Mouse (Mus musculus): Measurements from ENCODE around the gene Hnrnpm.

DNA sequence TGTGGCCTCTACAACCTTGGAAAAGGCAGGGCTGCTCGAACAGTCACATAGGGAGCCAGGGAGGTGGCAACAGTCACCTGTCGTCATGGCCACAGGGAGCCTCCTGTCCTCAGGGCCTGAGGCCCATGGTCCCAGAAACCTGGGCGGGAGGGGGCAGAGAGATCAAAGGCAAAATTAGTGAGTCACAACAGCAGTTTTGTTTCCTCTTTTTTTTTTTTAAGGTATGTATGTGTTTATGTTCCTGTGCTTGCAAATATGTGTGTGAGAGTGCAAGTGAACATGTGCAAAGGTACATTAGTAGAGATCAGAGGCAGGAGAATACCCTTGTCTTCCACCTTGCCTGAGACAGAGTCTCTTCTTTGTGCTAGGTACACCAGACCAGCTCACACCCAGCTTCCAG, 23.2 kb upstream of the Hnrnpm start:
- TF ChIP-seq CTCF (IDR thresholded peaks at IDR 0.05; ENCODE audit: low read depth) (no peak), EP300 (IDR thresholded peaks at IDR 0.05; ENCODE audit: low read depth) (no peak)

Data from liver, postnatal 0 days (tissue).